Mouse (Mus musculus): Measurements from ENCODE around the gene Slc4a1.

GRCm38 (mm10) chr11:102369263-102369662 lies 3.3 kb upstream of the Slc4a1 start:
- TF ChIP-seq POLR2A (IDR thresholded peaks at IDR 0.05; ENCODE audit: insufficient read depth, low read depth, low read length) (no peak), CTCF (IDR thresholded peaks at IDR 0.05) (no peak)

Data from heart, adult 2 months (tissue).